Mouse (Mus musculus) limb, embryonic 12.5 days (tissue): ENCODE measurements at regions not wholly inside any gene's neighbourhood (a gene's known extent, or its start where the extent isn't known, plus 50 kb on each side); places are given as distances from the start of the nearest gene placed in this dataset.

Experiments
- ATAC-seq: fragments of 200-750 bp; cut with Nextera tagmentation; 2 replicates; pipeline ENCODE4 v1.8.0; 2017; ENCODE audit warnings: low read depth, moderate TSS enrichment; ENCODE audit not compliant: insufficient number of reproducible peaks, insufficient read depth, low FRiP score, low TSS enrichment
- H3K27ac ChIP-seq: fragments of 300-500 bp; sonication (generic); 2 replicates; pipeline ENCODE4 v1.5.1; 2016; ENCODE audit warnings: mild to moderate bottlenecking, moderate library complexity
- H3K27me3 ChIP-seq: fragments of 300-500 bp; sonication (generic); 2 replicates; pipeline ENCODE4 v1.6.1; 2016; ENCODE audit warnings: mild to moderate bottlenecking, moderate library complexity
- H3K36me3 ChIP-seq: fragments of 300-500 bp; sonication (generic); 2 replicates; pipeline ENCODE4 v1.6.1; 2016; ENCODE audit warnings: mild to moderate bottlenecking, moderate library complexity
- H3K4me1 ChIP-seq: fragments of 300-500 bp; sonication (generic); replicated peaks from 2 replicates; pipeline ENCODE4 v1.6.1; 2016
- H3K4me2 ChIP-seq: fragments of 300-500 bp; sonication (generic); 2 replicates; pipeline ENCODE4 v1.6.1; 2016; ENCODE audit warnings: mild to moderate bottlenecking, moderate library complexity
- H3K4me3 ChIP-seq: fragments of 300-500 bp; sonication (generic); replicated peaks from 2 replicates; pipeline ENCODE4 v1.5.1; 2016; ENCODE audit warnings: mild to moderate bottlenecking
- H3K9ac ChIP-seq: fragments of 300-500 bp; sonication (generic); replicated peaks from 2 replicates; pipeline ENCODE4 v1.6.1; 2016; ENCODE audit warnings: mild to moderate bottlenecking, moderate library complexity
- H3K9me3 ChIP-seq: fragments of 300-500 bp; sonication (generic); 2 replicates; pipeline ENCODE4 v1.6.1; 2016; ENCODE audit warnings: mild to moderate bottlenecking, moderate library complexity
- WGBS: fragments of 180-500 bp; shearing (Covaris S2); methylation state at CpG from one replicate; pipeline ENCODE4 v1.1.7; 2016; 5-methylcytosine and 5-hydroxymethylcytosine counted together

- Histone ChIP-seq H3K9me3 (no peaks in the 10 kb centered on the region), H3K4me2 (no peak overlapping the region), H3K27me3 (peaks cover 2% of the 10 kb centered on the region), H3K27ac (no peak overlapping the region), H3K36me3 (no peaks in the 10 kb centered on the region), H3K9ac (no peak overlapping the region), H3K4me1 (peaks cover 6% of the 10 kb centered on the region), H3K4me3 (no peak overlapping the region)
- WGBS = 11% methylated on average over 4 of the region's 4 CpGs
- ATAC-seq = no peak
Observed at GRCm38 (mm10) chr3:105223671-105224070, 157.0 kb downstream of the 4930564D02Rik start.

GRCm38 (mm10) chr3:105227551-105227950 lies 160.9 kb downstream of the 4930564D02Rik start:
- no peak for ATAC-seq
- 58% methylated on average over 1 of the region's 1 CpGs for WGBS

GRCm38 (mm10) chr3:105228401-105228800 lies 161.8 kb downstream of the 4930564D02Rik start:
- no peak overlapping the region for H3K9ac ChIP-seq
- H3K4me3 ChIP-seq = no peak overlapping the region
- no peak overlapping the region for H3K27ac ChIP-seq
- no peaks in the 10 kb centered on the region for H3K36me3 ChIP-seq
- H3K4me2 ChIP-seq = no peak overlapping the region
- H3K27me3 ChIP-seq = peaks cover 2% of the 10 kb centered on the region
- WGBS = 87% methylated on average over 3 of the region's 3 CpGs
- H3K9me3 ChIP-seq = no peaks in the 10 kb centered on the region
- ATAC-seq = no peak
- H3K4me1 ChIP-seq = peaks cover 5% of the 10 kb centered on the region

More at GRCm38 (mm10) chr3:105227551-105227950, 160.9 kb downstream of the 4930564D02Rik start:
- peaks cover 6% of the 10 kb centered on the region for H3K4me1 ChIP-seq
- H3K9me3 ChIP-seq = no peaks in the 10 kb centered on the region
- no peak overlapping the region for H3K4me2 ChIP-seq
- no peak overlapping the region for H3K4me3 ChIP-seq
- no peak overlapping the region for H3K27ac ChIP-seq
- no peak overlapping the region for H3K9ac ChIP-seq
- H3K27me3 ChIP-seq = peaks cover 2% of the 10 kb centered on the region
- no peaks in the 10 kb centered on the region for H3K36me3 ChIP-seq

- H3K27me3 ChIP-seq = no peaks in the 10 kb centered on the region
- 60% methylated on average over 3 of the region's 3 CpGs for WGBS
- no peak overlapping the region for H3K4me2 ChIP-seq
- H3K9ac ChIP-seq = no peak overlapping the region
- no peaks in the 10 kb centered on the region for H3K9me3 ChIP-seq
- ATAC-seq = no peak
- no peak overlapping the region for H3K27ac ChIP-seq
- H3K36me3 ChIP-seq = no peaks in the 10 kb centered on the region
- H3K4me1 ChIP-seq = no peaks in the 10 kb centered on the region
- no peak overlapping the region for H3K4me3 ChIP-seq
Observed at GRCm38 (mm10) chr3:105241048-105241447, 174.4 kb downstream of the 4930564D02Rik start.

- H3K27ac ChIP-seq = no peak overlapping the region
- no peak overlapping the region for H3K4me2 ChIP-seq
- H3K4me1 ChIP-seq = no peaks in the 10 kb centered on the region; the same call in 1 of the 2 replicates
- 70% methylated on average over 2 of the region's 2 CpGs for WGBS
- ATAC-seq = no peak
- H3K27me3 ChIP-seq = no peaks in the 10 kb centered on the region
- H3K9me3 ChIP-seq = no peaks in the 10 kb centered on the region
- H3K9ac ChIP-seq = no peak overlapping the region
- no peak overlapping the region for H3K4me3 ChIP-seq
- no peaks in the 10 kb centered on the region for H3K36me3 ChIP-seq
Observed at GRCm38 (mm10) chr3:105257096-105257495, 190.5 kb downstream of the 4930564D02Rik start.

GRCm38 (mm10) chr3:105275241-105275640 lies 176.9 kb upstream of the Kcnd3 start:
- no peak overlapping the region for H3K9ac ChIP-seq
- no peaks in the 10 kb centered on the region for H3K9me3 ChIP-seq
- no peak overlapping the region for H3K4me2 ChIP-seq
- no peak overlapping the region for H3K4me3 ChIP-seq
- 43% methylated on average over 4 of the region's 4 CpGs for WGBS
- no peak overlapping the region for H3K27ac ChIP-seq
- H3K36me3 ChIP-seq = no peaks in the 10 kb centered on the region
- H3K27me3 ChIP-seq = no peaks in the 10 kb centered on the region
- ATAC-seq = no peak
- no peaks in the 10 kb centered on the region for H3K4me1 ChIP-seq

- WGBS = 78% methylated on average over 5 of the region's 5 CpGs
- no peak for ATAC-seq
- no peak overlapping the region for H3K4me2 ChIP-seq
Observed at GRCm38 (mm10) chr3:105280971-105281370, 171.2 kb upstream of the Kcnd3 start.

GRCm38 (mm10) chr3:105281686-105282085 lies 170.4 kb upstream of the Kcnd3 start:
- H3K4me1 ChIP-seq = no peaks in the 10 kb centered on the region
- 85% methylated on average over 3 of the region's 3 CpGs for WGBS
- no peak for ATAC-seq
- no peak overlapping the region for H3K27ac ChIP-seq
- H3K36me3 ChIP-seq = no peaks in the 10 kb centered on the region
- H3K27me3 ChIP-seq = no peaks in the 10 kb centered on the region
- H3K9me3 ChIP-seq = no peaks in the 10 kb centered on the region
- H3K4me2 ChIP-seq = no peak overlapping the region
- no peak overlapping the region for H3K4me3 ChIP-seq
- H3K9ac ChIP-seq = no peak overlapping the region

More at GRCm38 (mm10) chr3:105280971-105281370, 171.2 kb upstream of the Kcnd3 start:
- no peaks in the 10 kb centered on the region for H3K4me1 ChIP-seq
- H3K36me3 ChIP-seq = no peaks in the 10 kb centered on the region
- H3K27ac ChIP-seq = no peak overlapping the region
- H3K9ac ChIP-seq = no peak overlapping the region
- no peak overlapping the region for H3K4me3 ChIP-seq
- no peaks in the 10 kb centered on the region for H3K9me3 ChIP-seq
- no peaks in the 10 kb centered on the region for H3K27me3 ChIP-seq

GRCm38 (mm10) chr3:105298273-105298672 lies 153.9 kb upstream of the Kcnd3 start:
- no peak overlapping the region for H3K4me2 ChIP-seq
- no peak overlapping the region for H3K27ac ChIP-seq
- ATAC-seq = no peak
- 70% methylated on average over 3 of the region's 3 CpGs for WGBS
- H3K4me3 ChIP-seq = no peak overlapping the region
- no peak overlapping the region for H3K9ac ChIP-seq
- no peaks in the 10 kb centered on the region for H3K36me3 ChIP-seq
- H3K27me3 ChIP-seq = no peaks in the 10 kb centered on the region
- no peaks in the 10 kb centered on the region for H3K9me3 ChIP-seq
- no peaks in the 10 kb centered on the region for H3K4me1 ChIP-seq

- no peaks in the 10 kb centered on the region for H3K4me1 ChIP-seq
- H3K27me3 ChIP-seq = no peaks in the 10 kb centered on the region
- no peak overlapping the region for H3K9ac ChIP-seq
- H3K9me3 ChIP-seq = no peaks in the 10 kb centered on the region
- no peak for ATAC-seq
- no peak overlapping the region for H3K4me3 ChIP-seq
- no peak overlapping the region for H3K4me2 ChIP-seq
- no peaks in the 10 kb centered on the region for H3K36me3 ChIP-seq
- WGBS = 31% methylated on average over 7 of the region's 7 CpGs
- no peak overlapping the region for H3K27ac ChIP-seq
Observed at GRCm38 (mm10) chr3:105300693-105301548, 151.2 kb upstream of the Kcnd3 start.

- Histone ChIP-seq H3K36me3 (no peaks in the 10 kb centered on the region), H3K27me3 (no peaks in the 10 kb centered on the region), H3K4me1 (no peaks in the 10 kb centered on the region), H3K4me2 (no peak overlapping the region), H3K9me3 (no peaks in the 10 kb centered on the region), H3K4me3 (no peak overlapping the region), H3K9ac (no peak overlapping the region), H3K27ac (no peak overlapping the region)
- 55% methylated on average over 2 of the region's 2 CpGs for WGBS
- ATAC-seq = no peak
Observed at GRCm38 (mm10) chr3:105307676-105308075, 144.5 kb upstream of the Kcnd3 start.

- ATAC-seq = no peak
- Histone ChIP-seq H3K27me3 (no peaks in the 10 kb centered on the region), H3K9ac (no peak overlapping the region), H3K4me2 (no peak overlapping the region), H3K9me3 (no peaks in the 10 kb centered on the region), H3K4me1 (no peaks in the 10 kb centered on the region), H3K36me3 (no peaks in the 10 kb centered on the region), H3K27ac (no peak overlapping the region), H3K4me3 (no peak overlapping the region)
- WGBS = 78% methylated on average over 2 of the region's 2 CpGs
Observed at GRCm38 (mm10) chr3:105309020-105309419, 143.1 kb upstream of the Kcnd3 start.
